Mouse (Mus musculus) cortical plate, adult 2 months (tissue): ENCODE measurements around the gene Ptgr2. TPM values are rescaled to one million over a fixed set of nuclear protein-coding genes. Genes with fewer than 3 reads are reported as not detected.

Experiments
- H3K27ac ChIP-seq: fragments of 200-500 bp; 2 replicates; pipeline ENCODE4 v1.5.1; 2012; ENCODE audit warnings: low read length, control low read depth, inconsistent platforms; ENCODE audit not compliant: insufficient read depth
- H3K4me1 ChIP-seq: fragments of 200-500 bp; 2 replicates; pipeline ENCODE4 v1.6.1; 2011; ENCODE audit warnings: low read length; ENCODE audit not compliant: control insufficient read depth, insufficient read depth
- H3K4me3 ChIP-seq: fragments of 200-500 bp; 2 replicates; pipeline ENCODE4 v1.5.1; 2011; ENCODE audit warnings: mild to moderate bottlenecking, low read length, control low read depth; ENCODE audit not compliant: insufficient read depth
- CTCF ChIP-seq: fragments of 200-500 bp; IDR thresholded peaks from 2 replicates; pipeline ENCODE4 v1.5.1; 2011; ENCODE audit warnings: mild to moderate bottlenecking, control low read depth, low read length; ENCODE audit not compliant: insufficient read depth; ENCODE audit errors: extremely low read depth
- POLR2A ChIP-seq: fragments of 200-500 bp; IDR thresholded peaks from 2 replicates; pipeline ENCODE4 v1.6.1; 2011; ENCODE audit warnings: mild to moderate bottlenecking, low read length, control low read depth; ENCODE audit not compliant: insufficient read depth; ENCODE audit errors: extremely low read depth
- polyA plus RNA-seq: library from polyadenylated mRNA; depleted of rRNA; stranded (reverse); fragments of >200 nt; gene quantifications from 2 replicates; pipeline ENCODE4 v1.2.3, GENCODE M21; 2012; rRNA removed

The Ptgr2 gene
- polyA plus RNA-seq, 1 experiment, result 31.0 TPM

- H3K4me3 ChIP-seq, result peak within 1 kb of the TSS; percentile 64
- TF ChIP-seq POLR2A, result peak; percentile 85
- TF ChIP-seq CTCF, result no peak
Measured at GRCm38 (mm10) chr12:84361555-84362489, 76.8 kb downstream of the Ptgr2 start, which contains the start of the genes Coq6 and Fam161b. TSS of gene Coq6 (plus strand) at chr12:84361657. TSS of gene Fam161b (minus strand) at chr12:84361833.

GRCm38 (mm10) chr12:84362872-84363271 lies 77.8 kb downstream of the Ptgr2 start:
- peak overlapping the region; percentile 64; the same call in 1 of the 2 replicates for H3K4me3 ChIP-seq
- TF ChIP-seq CTCF, result no peak
- no peak for TF ChIP-seq POLR2A

More at GRCm38 (mm10) chr12:84361555-84362489, 76.8 kb downstream of the Ptgr2 start, which contains the start of the genes Coq6 and Fam161b:
- no peak within 1 kb of the TSS for H3K27ac ChIP-seq
- H3K4me1 ChIP-seq, result peaks cover 3% of the 10 kb centered on the region; the same call in 1 of the 2 replicates

GRCm38 (mm10) chr12:84364291-84364690 lies 79.3 kb downstream of the Ptgr2 start:
- TF ChIP-seq CTCF (no peak), POLR2A (no peak)
- H3K4me3 ChIP-seq, result no peak overlapping the region
- peaks cover 3% of the 10 kb centered on the region; the same call in 1 of the 2 replicates for H3K4me1 ChIP-seq
- H3K27ac ChIP-seq, result no peak overlapping the region

More at GRCm38 (mm10) chr12:84362872-84363271, 77.8 kb downstream of the Ptgr2 start:
- Histone ChIP-seq H3K4me1 (peaks cover 3% of the 10 kb centered on the region; the same call in 1 of the 2 replicates), H3K27ac (no peak overlapping the region)

GRCm38 (mm10) chr12:84365137-84365536 lies 80.1 kb downstream of the Ptgr2 start:
- no peak for TF ChIP-seq POLR2A
- TF ChIP-seq CTCF, result no peak
- no peak overlapping the region for H3K27ac ChIP-seq
- H3K4me3 ChIP-seq, result no peak overlapping the region
- peaks cover 3% of the 10 kb centered on the region; the same call in 1 of the 2 replicates for H3K4me1 ChIP-seq

Other genes starting within 250 kb of the Ptgr2 start
- gene Acot4, start 246.9 kb upstream of the Ptgr2 start, polyA plus RNA-seq, result 1.5 and 1.9 TPM in 2 replicates
- not detected in 2 replicates for gene Gm49366, start 246.3 kb upstream of the Ptgr2 start, polyA plus RNA-seq
- gene Acot3, start 233.1 kb upstream of the Ptgr2 start, polyA plus RNA-seq, result 1.3 and 1.9 TPM in 2 replicates
- gene Acot5, start 215.9 kb upstream of the Ptgr2 start, polyA plus RNA-seq, result 4.1 and 4.2 TPM in 2 replicates
- 5.0 TPM in 2 replicates for gene Acot6, start 184.6 kb upstream of the Ptgr2 start, polyA plus RNA-seq
- gene Dnal1, start 170.9 kb upstream of the Ptgr2 start, polyA plus RNA-seq, result 46.6 and 48.0 TPM in 2 replicates
- 3.0 and 3.7 TPM in 2 replicates for gene Pnma1, start 136.7 kb upstream of the Ptgr2 start, polyA plus RNA-seq
- 6.9 and 7.3 TPM in 2 replicates for gene Elmsan1, start 66.4 kb upstream of the Ptgr2 start, polyA plus RNA-seq
- 36.0 and 36.4 TPM in 2 replicates for gene Zfp410, start 31.6 kb downstream of the Ptgr2 start, polyA plus RNA-seq
- 31.7 and 33.2 TPM in 2 replicates for gene Coq6, start 76.4 kb downstream of the Ptgr2 start, polyA plus RNA-seq
- 14.6 and 15.6 TPM in 2 replicates for gene Fam161b, start 76.6 kb downstream of the Ptgr2 start, polyA plus RNA-seq
- gene Entpd5, start 123.8 kb downstream of the Ptgr2 start, polyA plus RNA-seq, result 20.3 and 24.6 TPM in 2 replicates
- 7.5 and 7.8 TPM in 2 replicates for gene Bbof1, start 123.8 kb downstream of the Ptgr2 start, polyA plus RNA-seq
- 14.4 and 15.1 TPM in 2 replicates for gene Rnf113a2, start 132.0 kb downstream of the Ptgr2 start, polyA plus RNA-seq
- gene Aldh6a1, start 165.8 kb downstream of the Ptgr2 start, polyA plus RNA-seq, result 55.8 and 56.9 TPM in 2 replicates
- gene Lin52, start 166.2 kb downstream of the Ptgr2 start, polyA plus RNA-seq, result 31.4 and 41.0 TPM in 2 replicates